Mouse (Mus musculus) midbrain, postnatal 0 days (tissue): ENCODE data around the gene Abca1. TPM values are rescaled to one million over a fixed set of nuclear protein-coding genes. Genes with fewer than 3 reads are reported as not detected.
A peak's percentile ranks its signal among the peaks of the same experiment; 100 is the strongest.

Experiments
- ATAC-seq: fragments of 200-750 bp; cut with Nextera tagmentation; 2 replicates; pipeline ENCODE4 v1.8.0; 2017; ENCODE audit warnings: moderate number of reproducible peaks, mild to moderate bottlenecking, moderate TSS enrichment, moderate library complexity; ENCODE audit not compliant: low FRiP score
- DNase-seq: peaks from one replicate; pipeline ENCODE4 v3.0.0-alpha.2; 2015; ENCODE audit warnings: low spot score
- H3K27ac ChIP-seq: fragments of 300-500 bp; sonication (generic); 2 replicates; pipeline ENCODE4 v1.5.1; 2014; ENCODE audit warnings: low read depth, mild to moderate bottlenecking, low read length, mixed read lengths
- H3K27me3 ChIP-seq: fragments of 300-500 bp; sonication (generic); 2 replicates; pipeline ENCODE4 v1.6.1; 2014; ENCODE audit warnings: low read length, control low read depth, mixed read lengths; ENCODE audit not compliant: insufficient read depth
- H3K36me3 ChIP-seq: fragments of 300-500 bp; sonication (generic); 2 replicates; pipeline ENCODE4 v1.6.1; 2014; ENCODE audit warnings: low read length, control low read depth, mixed read lengths; ENCODE audit not compliant: insufficient read depth
- H3K4me1 ChIP-seq: fragments of 300-500 bp; sonication (generic); 2 replicates; pipeline ENCODE4 v1.6.1; 2014; ENCODE audit warnings: mild to moderate bottlenecking, control low read depth, antibody characterized with exemption, low read length, mixed read lengths; ENCODE audit not compliant: insufficient read depth
- H3K4me2 ChIP-seq: fragments of 300-500 bp; sonication (generic); 2 replicates; pipeline ENCODE4 v1.6.1; 2014; ENCODE audit warnings: low read depth, mild to moderate bottlenecking, low read length, mixed read lengths; ENCODE audit not compliant: poor library complexity, severe bottlenecking
- H3K4me3 ChIP-seq: fragments of 300-500 bp; sonication (generic); 2 replicates; pipeline ENCODE4 v1.5.1; 2014; ENCODE audit warnings: low read depth, mild to moderate bottlenecking, low read length, moderate library complexity
- H3K9ac ChIP-seq: fragments of 300-500 bp; sonication (generic); replicated peaks from 2 replicates; pipeline ENCODE4 v1.6.1; 2014; ENCODE audit warnings: mild to moderate bottlenecking, low read length, moderate library complexity, mixed read lengths; ENCODE audit not compliant: poor library complexity, severe bottlenecking
- H3K9me3 ChIP-seq: fragments of 300-500 bp; sonication (generic); 2 replicates; pipeline ENCODE4 v1.6.1; 2016; ENCODE audit warnings: low read length, control low read depth
- CTCF ChIP-seq: IDR thresholded peaks from 2 replicates; pipeline ENCODE4 v1.5.1; 2016; ENCODE audit warnings: antibody characterized with exemption, mild to moderate bottlenecking
- WGBS: fragments of 180-500 bp; shearing (Covaris S2); extraction: QIAGEN DNeasy Blood & Tissue Kit; methylation state at CpG from one replicate; pipeline ENCODE4 v1.1.7; 2014; 5-methylcytosine and 5-hydroxymethylcytosine counted together
- polyA plus RNA-seq: library from polyadenylated mRNA; unstranded; fragments of >200 nt; fragmentation: Nextera tagmentation; extraction: Ambion mirVana; gene quantifications from 2 replicates; pipeline ENCODE4 v1.2.1, GENCODE M21; 2015
- total RNA-seq: library from RNA; depleted of rRNA; stranded (reverse); fragments of >200 nt; gene quantifications from 2 replicates; pipeline ENCODE4 v1.2.3, GENCODE M21; 2014; rRNA removed

Abca1 gene
- total and polyA plus RNA-seq, 2 experiments from 2014 or later = 8.6 to 49.2 TPM

DNA sequence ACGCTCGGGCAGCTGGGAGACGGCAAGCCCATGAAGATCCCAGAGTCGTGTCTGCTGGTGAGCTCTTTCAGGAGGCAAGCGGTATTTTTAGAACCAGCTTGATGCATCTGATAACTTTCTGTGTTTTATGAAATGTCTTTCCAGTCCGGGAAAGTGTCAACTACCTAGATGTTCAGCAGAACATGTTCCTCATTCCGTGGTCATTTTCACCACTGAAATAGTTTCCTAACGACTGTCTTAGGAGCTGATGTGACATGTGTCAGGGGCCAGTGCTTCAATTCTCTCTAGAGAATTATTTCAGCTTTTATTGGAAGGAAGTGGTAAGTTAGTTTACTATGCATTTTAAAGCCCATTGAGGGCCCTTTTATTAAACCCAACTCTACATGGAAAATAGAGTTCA, 159.5 kb downstream of the Abca1 start:
- no peaks in the 10 kb centered on the region for H3K36me3 ChIP-seq
- H3K9me3 ChIP-seq = no peaks in the 10 kb centered on the region
- no peaks in the 10 kb centered on the region for H3K27me3 ChIP-seq
- DNase-seq (no peak), ATAC-seq (no peak)
- no peak overlapping the region for H3K4me2 ChIP-seq
- H3K27ac ChIP-seq = no peak overlapping the region
- H3K4me3 ChIP-seq = no peak overlapping the region
- 90% methylated on average over 8 of the region's 8 CpGs for WGBS
- TF ChIP-seq CTCF = no peak
- H3K4me1 ChIP-seq = no peaks in the 10 kb centered on the region
- no peak overlapping the region for H3K9ac ChIP-seq

- no peak overlapping the region for H3K4me3 ChIP-seq
- TF ChIP-seq CTCF = no peak
- no peak overlapping the region for H3K4me2 ChIP-seq
- WGBS = 94% methylated on average over 6 of the region's 6 CpGs
- DNase-seq (peak; percentile 33), ATAC-seq (no peak)
- H3K27ac ChIP-seq = no peak overlapping the region
- H3K9me3 ChIP-seq = no peaks in the 10 kb centered on the region
- H3K9ac ChIP-seq = no peak overlapping the region
- H3K27me3 ChIP-seq = no peaks in the 10 kb centered on the region
- no peaks in the 10 kb centered on the region for H3K4me1 ChIP-seq
- no peaks in the 10 kb centered on the region for H3K36me3 ChIP-seq
Observed at GRCm38 (mm10) chr4:52999449-52999848, 160.2 kb downstream of the Abca1 start.

DNA sequence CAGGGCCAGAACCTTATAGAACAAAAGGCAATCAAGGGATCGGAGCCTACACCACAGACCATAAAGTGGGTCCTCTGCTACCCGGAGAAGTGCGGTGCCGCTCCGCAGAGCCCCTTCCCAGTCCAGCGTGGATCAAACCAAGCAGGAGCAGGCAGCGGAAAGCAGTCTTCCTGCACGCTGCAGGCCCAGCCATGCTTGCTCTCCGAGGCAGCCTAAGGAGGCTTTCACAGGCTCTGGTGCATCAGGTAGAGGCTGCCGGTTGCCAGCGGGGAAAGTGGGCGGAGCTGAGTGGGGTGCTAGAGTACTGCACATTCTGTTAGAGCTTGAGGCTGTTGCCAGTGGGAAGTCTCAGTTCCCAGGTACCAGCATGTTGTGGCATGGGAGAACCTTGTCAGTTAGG, 170.4 kb downstream of the Abca1 start, which contains the start of gene Nipsnap3a:
Gene Nipsnap3a (plus strand): TSS at position 25 of the 400 bp plus-strand sequence.
- no peaks in the 10 kb centered on the region for H3K4me1 ChIP-seq
- no peaks in the 10 kb centered on the region for H3K9me3 ChIP-seq
- no peak for TF ChIP-seq CTCF
- H3K4me2 ChIP-seq = no peak within 1 kb of the TSS; the same call in 1 of the 2 replicates
- 32% methylated on average over 12 of the region's 12 CpGs for WGBS
- H3K4me3 ChIP-seq = no peak within 1 kb of the TSS
- no peaks in the 10 kb centered on the region for H3K27me3 ChIP-seq
- H3K36me3 ChIP-seq = no peaks in the 10 kb centered on the region
- no peak for DNase-seq
- no peak for ATAC-seq
- no peak within 1 kb of the TSS for H3K9ac ChIP-seq
- H3K27ac ChIP-seq = no peak within 1 kb of the TSS

DNA sequence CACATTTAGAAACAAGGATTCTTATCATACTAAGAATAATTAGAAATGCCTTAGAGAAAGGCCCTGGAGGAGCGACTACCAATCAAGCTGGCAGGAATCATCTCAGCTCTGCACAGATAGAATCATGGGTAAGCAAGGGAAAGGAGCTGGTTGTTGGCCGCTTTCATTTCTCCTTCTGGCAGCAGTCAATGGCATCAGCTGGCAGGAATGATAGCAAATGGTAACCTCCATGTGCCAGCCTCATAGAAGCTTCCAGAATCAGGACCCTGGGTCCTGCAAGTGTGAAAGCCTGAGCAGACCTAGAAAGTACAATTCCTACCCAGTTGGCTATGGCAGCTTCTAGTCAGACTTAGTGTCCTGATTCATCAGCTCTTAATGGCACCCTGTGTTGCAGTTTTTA, 173.4 kb downstream of the Abca1 start:
- Histone ChIP-seq H3K4me1 (no peaks in the 10 kb centered on the region), H3K9me3 (no peaks in the 10 kb centered on the region), H3K36me3 (no peaks in the 10 kb centered on the region), H3K27ac (no peak overlapping the region), H3K27me3 (no peaks in the 10 kb centered on the region), H3K9ac (no peak overlapping the region), H3K4me3 (no peak overlapping the region), H3K4me2 (no peak overlapping the region)
- WGBS = 79% methylated on average over 2 of the region's 2 CpGs
- DNase-seq (peak; percentile 10), ATAC-seq (no peak)
- no peak for TF ChIP-seq CTCF

DNA sequence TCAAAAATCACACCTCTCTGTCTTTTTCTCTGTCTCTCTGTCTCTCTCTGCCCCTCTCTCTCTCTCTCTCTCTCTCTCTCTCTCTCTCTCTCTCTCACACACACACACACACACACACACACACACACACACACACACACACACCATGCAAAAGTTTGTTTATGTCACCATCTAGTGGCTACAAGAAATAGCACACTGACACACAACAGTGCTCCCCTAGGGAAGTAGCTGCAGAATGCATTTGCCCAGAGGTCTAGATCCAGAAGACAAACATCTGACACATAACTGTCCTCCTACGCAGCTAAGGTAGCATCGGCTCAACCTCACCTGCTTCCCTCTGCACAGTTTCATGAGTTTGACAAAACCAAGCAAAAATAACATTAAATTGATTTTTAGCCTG, 174.5 kb downstream of the Abca1 start:
- no peaks in the 10 kb centered on the region for H3K36me3 ChIP-seq
- no peak overlapping the region for H3K4me2 ChIP-seq
- no peak overlapping the region for H3K27ac ChIP-seq
- H3K27me3 ChIP-seq = no peaks in the 10 kb centered on the region
- peak; percentile 84 for TF ChIP-seq CTCF
- DNase-seq = peak; percentile 66
- H3K4me3 ChIP-seq = no peak overlapping the region
- 71% methylated on average over 2 of the region's 2 CpGs for WGBS
- peak; percentile 63; the same call in 1 of the 2 replicates for ATAC-seq
- no peaks in the 10 kb centered on the region for H3K4me1 ChIP-seq
- H3K9me3 ChIP-seq = no peaks in the 10 kb centered on the region
- H3K9ac ChIP-seq = no peak overlapping the region

Other genes with a start within 250 kb of the Abca1 start
- gene Olfr272, start 240.7 kb downstream of the Abca1 start, total RNA-seq = not detected in 2 replicates
- gene Olfr272, start 240.7 kb downstream of the Abca1 start, polyA plus RNA-seq = not detected in 2 replicates
- not detected in 2 replicates for gene Olfr270, start 195.3 kb downstream of the Abca1 start, total RNA-seq
- not detected in 2 replicates for gene Olfr270, start 195.3 kb downstream of the Abca1 start, polyA plus RNA-seq
- gene Nipsnap3a, start 170.6 kb downstream of the Abca1 start, total RNA-seq = not detected in 2 replicates
- not detected in 2 replicates for gene Nipsnap3a, start 170.6 kb downstream of the Abca1 start, polyA plus RNA-seq
- 110 and 128 TPM in 2 replicates for gene Nipsnap3b, start 148.0 kb downstream of the Abca1 start, total RNA-seq
- gene Nipsnap3b, start 148.0 kb downstream of the Abca1 start, polyA plus RNA-seq = 180 and 182 TPM in 2 replicates